Mouse (Mus musculus): ENCODE measurements around the gene Dnajc21. TPM values are rescaled to one million over a fixed set of nuclear protein-coding genes. Genes with fewer than 3 reads are reported as not detected.

The Dnajc21 gene
- polyA plus RNA-seq, 1 experiment: 133 TPM

DNA sequence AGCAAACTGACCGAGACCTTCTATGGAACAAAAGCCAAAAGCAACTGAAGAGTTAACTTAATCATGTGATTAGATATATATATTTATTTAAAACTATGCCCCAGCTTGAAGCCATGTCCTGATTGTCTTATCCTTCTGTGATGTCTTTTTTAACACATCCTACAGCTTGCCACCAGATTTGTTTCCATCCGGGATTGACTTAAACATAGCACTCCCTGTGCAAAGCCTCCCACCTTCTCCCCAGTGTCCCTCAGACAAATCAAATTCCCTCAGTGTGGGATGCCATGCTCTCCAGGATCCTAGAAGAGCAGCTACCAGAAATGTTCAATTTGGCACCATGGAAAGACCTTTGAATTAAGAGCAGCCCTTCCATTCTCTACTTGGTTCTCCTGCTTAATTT is 59.4 kb downstream of the Dnajc21 start:
- H3K36me3 ChIP-seq (ENCODE audit: control insufficient read depth, insufficient read depth, low read length, poor library complexity, severe bottlenecking): no peaks in the 10 kb centered on the region
- TF ChIP-seq POLR2A (IDR thresholded peaks at IDR 0.05; ENCODE audit: insufficient read depth, low read length) (no peak), EP300 (IDR thresholded peaks at IDR 0.05; ENCODE audit: insufficient read depth, low read depth, low read length) (no peak)

DNA sequence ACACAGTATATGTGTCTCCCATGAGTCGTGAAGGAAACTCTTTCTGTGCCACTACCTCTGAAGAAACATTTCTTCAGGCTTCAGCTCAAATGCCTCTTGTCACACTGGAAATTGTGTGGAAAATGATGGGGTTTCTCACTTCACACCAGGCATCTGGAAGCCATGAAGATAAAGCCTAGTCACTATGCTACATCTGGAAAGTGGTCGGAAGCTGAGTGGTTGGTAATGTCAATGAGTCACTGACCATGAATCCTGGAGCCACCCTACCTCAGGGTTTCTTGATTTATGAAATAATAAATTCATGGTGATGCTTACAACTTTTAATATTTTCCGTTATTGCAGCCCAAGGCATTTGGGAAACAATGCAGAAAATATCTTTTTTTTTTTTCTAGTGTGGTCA is 60.5 kb downstream of the Dnajc21 start:
- TF ChIP-seq CTCF (IDR thresholded peaks at IDR 0.05; ENCODE audit: low read depth, low read length): no peak

More for the DNA sequence above, 59.4 kb downstream of the Dnajc21 start:
- no peaks in the 10 kb centered on the region for H3K4me1 ChIP-seq (ENCODE audit: control insufficient read depth, insufficient read depth, low read length)
- no peaks in the 10 kb centered on the region for H3K27me3 ChIP-seq (ENCODE audit: control insufficient read depth, insufficient read depth, low read length, poor library complexity, severe bottlenecking)
- H3K9ac ChIP-seq (ENCODE audit: low read depth, poor library complexity, severe bottlenecking): no peak overlapping the region
- H3K9me3 ChIP-seq (replicated peaks; ENCODE audit: control insufficient read depth, insufficient read depth, low read length, poor library complexity, severe bottlenecking): no peaks in the 10 kb centered on the region
- H3K4me3 ChIP-seq (ENCODE audit: low read depth, low read length): no peak overlapping the region
- H3K27ac ChIP-seq (ENCODE audit: insufficient read depth, low read length): no peak overlapping the region

DNA sequence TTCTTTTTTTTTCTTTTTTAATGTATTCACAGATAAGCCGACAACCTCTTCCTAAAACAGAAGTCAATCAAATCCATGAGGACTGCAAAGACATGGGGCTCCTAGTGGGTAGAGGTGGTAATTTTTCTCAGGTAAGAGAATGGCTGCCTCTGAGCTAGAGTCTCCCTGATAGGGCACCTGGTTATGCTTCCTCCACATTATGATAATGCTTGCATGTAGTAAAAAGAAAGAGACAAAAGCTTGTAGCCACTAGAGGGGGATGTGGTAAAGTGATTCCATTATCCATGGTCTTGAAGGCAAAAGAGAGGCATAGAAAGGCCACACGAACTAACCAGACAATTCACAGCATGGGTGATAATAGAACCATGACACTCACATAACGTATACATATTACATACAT is 69.9 kb downstream of the Dnajc21 start:
- Histone ChIP-seq H3K36me3 (ENCODE audit: control insufficient read depth, insufficient read depth, low read length, poor library complexity, severe bottlenecking) (no peaks in the 10 kb centered on the region), H3K4me3 (ENCODE audit: low read depth, low read length) (no peak overlapping the region), H3K9me3 (replicated peaks; ENCODE audit: control insufficient read depth, insufficient read depth, low read length, poor library complexity, severe bottlenecking) (0 out of 2 replicates have a peak, but pooled peaks cover 2% of the 10 kb centered on the region), H3K4me1 (ENCODE audit: control insufficient read depth, insufficient read depth, low read length) (no peaks in the 10 kb centered on the region), H3K9ac (ENCODE audit: low read depth, poor library complexity, severe bottlenecking) (no peak overlapping the region), H3K27ac (ENCODE audit: insufficient read depth, low read length) (no peak overlapping the region), H3K27me3 (ENCODE audit: control insufficient read depth, insufficient read depth, low read length, poor library complexity, severe bottlenecking) (no peaks in the 10 kb centered on the region)
- TF ChIP-seq EP300 (IDR thresholded peaks at IDR 0.05; ENCODE audit: insufficient read depth, low read depth, low read length) (no peak), POLR2A (IDR thresholded peaks at IDR 0.05; ENCODE audit: insufficient read depth, low read length) (no peak), CTCF (IDR thresholded peaks at IDR 0.05; ENCODE audit: low read depth, low read length) (no peak)

More for the DNA sequence above, 60.5 kb downstream of the Dnajc21 start:
- no peak overlapping the region for H3K9ac ChIP-seq (ENCODE audit: low read depth, poor library complexity, severe bottlenecking)
- no peak overlapping the region for H3K4me3 ChIP-seq (ENCODE audit: low read depth, low read length)
- no peak overlapping the region for H3K27ac ChIP-seq (ENCODE audit: insufficient read depth, low read length)
- H3K9me3 ChIP-seq (replicated peaks; ENCODE audit: control insufficient read depth, insufficient read depth, low read length, poor library complexity, severe bottlenecking): no peaks in the 10 kb centered on the region
- no peaks in the 10 kb centered on the region for H3K36me3 ChIP-seq (ENCODE audit: control insufficient read depth, insufficient read depth, low read length, poor library complexity, severe bottlenecking)
- no peaks in the 10 kb centered on the region for H3K27me3 ChIP-seq (ENCODE audit: control insufficient read depth, insufficient read depth, low read length, poor library complexity, severe bottlenecking)
- H3K4me1 ChIP-seq (ENCODE audit: control insufficient read depth, insufficient read depth, low read length): no peaks in the 10 kb centered on the region

DNA sequence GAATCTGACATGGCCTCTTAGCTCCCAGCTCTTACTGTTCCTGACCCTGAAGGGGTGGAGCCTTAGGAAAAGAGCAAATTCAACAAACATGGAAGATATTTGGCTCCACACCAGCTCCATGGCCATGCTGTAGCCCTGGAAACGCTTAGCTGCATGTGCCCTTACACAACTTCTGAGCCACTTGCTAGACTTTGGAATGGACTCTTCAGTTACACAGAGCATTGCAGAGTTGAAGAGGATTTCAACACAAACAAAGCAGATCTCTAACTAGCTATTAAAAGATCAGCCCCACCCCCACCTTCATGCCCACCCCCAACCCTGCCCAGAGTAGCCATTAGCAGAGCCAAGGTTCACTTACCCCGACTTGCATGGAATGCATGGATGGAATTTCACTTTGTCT is 70.5 kb downstream of the Dnajc21 start:
- no peaks in the 10 kb centered on the region for H3K36me3 ChIP-seq (ENCODE audit: control insufficient read depth, insufficient read depth, low read length, poor library complexity, severe bottlenecking)
- no peak overlapping the region for H3K9ac ChIP-seq (ENCODE audit: low read depth, poor library complexity, severe bottlenecking)
- no peaks in the 10 kb centered on the region for H3K4me1 ChIP-seq (ENCODE audit: control insufficient read depth, insufficient read depth, low read length)
- TF ChIP-seq CTCF (IDR thresholded peaks at IDR 0.05; ENCODE audit: low read depth, low read length) (no peak), POLR2A (IDR thresholded peaks at IDR 0.05; ENCODE audit: insufficient read depth, low read length) (no peak), EP300 (IDR thresholded peaks at IDR 0.05; ENCODE audit: insufficient read depth, low read depth, low read length) (no peak)
- no peak overlapping the region for H3K4me3 ChIP-seq (ENCODE audit: low read depth, low read length)
- H3K27me3 ChIP-seq (ENCODE audit: control insufficient read depth, insufficient read depth, low read length, poor library complexity, severe bottlenecking): no peaks in the 10 kb centered on the region
- no peak overlapping the region for H3K27ac ChIP-seq (ENCODE audit: insufficient read depth, low read length)
- H3K9me3 ChIP-seq (replicated peaks; ENCODE audit: control insufficient read depth, insufficient read depth, low read length, poor library complexity, severe bottlenecking): 0 out of 2 replicates have a peak, but pooled peaks cover 2% of the 10 kb centered on the region

Other genes with a start within 250 kb of the Dnajc21 start
- gene Gm21973, start 145.1 kb downstream of the Dnajc21 start, polyA plus RNA-seq (2011; ENCODE audit: insufficient read depth, insufficient read length, low read depth, missing spikeins): not detected in 2 replicates
- gene Agxt2, start 112.0 kb downstream of the Dnajc21 start, polyA plus RNA-seq (2011; ENCODE audit: insufficient read depth, insufficient read length, low read depth, missing spikeins): not detected in 2 replicates
- gene Brix1, start 15.4 kb upstream of the Dnajc21 start, polyA plus RNA-seq (2011; ENCODE audit: insufficient read depth, insufficient read length, low read depth, missing spikeins): 188 and 191 TPM in 2 replicates
- 44.5 and 50.5 TPM in 2 replicates for gene Rad1, start 15.5 kb upstream of the Dnajc21 start, polyA plus RNA-seq (2011; ENCODE audit: insufficient read depth, insufficient read length, low read depth, missing spikeins)
- gene Ttc23l, start 88.2 kb upstream of the Dnajc21 start, polyA plus RNA-seq (2011; ENCODE audit: insufficient read depth, insufficient read length, low read depth, missing spikeins): not detected in 2 replicates
- gene Rai14, start 244.1 kb upstream of the Dnajc21 start, polyA plus RNA-seq (2011; ENCODE audit: insufficient read depth, insufficient read length, low read depth, missing spikeins): 80.9 and 85.7 TPM in 2 replicates

Measured in ES-Bruce4 (cell line).